Mouse (Mus musculus) heart, adult 9 months (tissue): ENCODE measurements around the gene Cfap161.

Source experiments
- DNase-seq, 2 experiments: peaks; one replicate each; pipeline ENCODE4 v3.0.0; 2022; ENCODE audit warnings: low spot score in 2 of 2

Gene Cfap161

DNA sequence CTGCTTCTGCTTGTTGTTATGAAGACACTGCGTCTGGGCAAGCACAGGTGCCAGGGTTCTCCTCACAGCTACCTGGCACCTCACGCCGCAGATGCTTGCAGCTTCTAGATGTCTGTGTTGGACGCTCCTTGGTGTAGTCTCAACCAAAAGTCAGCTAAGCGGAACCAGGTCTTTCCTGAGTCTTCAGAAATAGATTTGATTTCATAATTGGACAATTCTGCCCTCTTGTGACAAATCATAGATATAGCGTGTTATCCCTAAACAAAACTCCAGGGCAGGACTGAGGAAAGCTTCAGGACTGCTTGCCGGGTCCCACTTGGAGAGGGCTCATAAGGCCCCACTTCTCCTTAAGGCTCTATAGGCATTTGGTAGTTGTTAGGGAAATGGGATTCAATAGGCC lies 7.8 kb upstream of the Cfap161 start:
- DNase-seq, result peak; percentile 27 to 40

DNA sequence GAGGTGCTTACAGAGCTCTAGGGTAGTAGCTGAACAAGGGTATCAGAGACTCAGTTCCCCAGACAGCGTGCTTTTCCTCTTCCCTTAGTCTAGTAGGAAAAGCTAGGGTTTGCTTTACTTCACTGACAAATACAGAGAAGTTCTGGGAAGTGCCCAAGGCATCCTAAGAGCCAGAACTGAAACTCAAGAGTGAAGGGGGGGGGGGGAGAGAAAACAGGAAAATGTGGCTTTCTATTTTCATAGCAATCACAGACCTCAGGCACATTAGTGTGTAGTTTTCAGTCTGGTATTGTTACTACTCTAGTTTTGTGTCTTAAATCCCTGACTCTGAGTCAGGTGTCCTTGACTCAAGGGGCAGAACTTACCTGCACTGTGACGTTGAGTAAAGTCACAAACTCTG lies 7.3 kb upstream of the Cfap161 start:
- DNase-seq, result no peak

DNA sequence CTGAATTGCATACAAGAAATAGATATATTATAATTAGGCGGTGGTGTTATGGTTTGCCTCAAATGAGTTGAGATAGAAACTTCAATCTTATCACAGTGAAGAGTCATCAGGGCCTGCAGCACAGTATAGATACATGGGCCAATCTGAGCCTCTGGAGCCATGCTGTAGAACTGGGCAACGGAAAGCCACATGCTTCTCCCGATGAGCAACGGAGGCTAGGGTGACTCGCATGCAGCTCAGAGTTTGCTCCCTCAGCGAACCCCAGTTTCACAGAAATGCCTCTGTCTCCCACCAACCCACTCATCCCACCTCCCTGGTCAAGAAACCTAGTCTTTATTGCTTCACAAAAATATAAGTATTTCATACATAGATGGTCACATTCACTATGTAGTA lies 6.8 kb upstream of the Cfap161 start:
- DNase-seq, result no peak

DNA sequence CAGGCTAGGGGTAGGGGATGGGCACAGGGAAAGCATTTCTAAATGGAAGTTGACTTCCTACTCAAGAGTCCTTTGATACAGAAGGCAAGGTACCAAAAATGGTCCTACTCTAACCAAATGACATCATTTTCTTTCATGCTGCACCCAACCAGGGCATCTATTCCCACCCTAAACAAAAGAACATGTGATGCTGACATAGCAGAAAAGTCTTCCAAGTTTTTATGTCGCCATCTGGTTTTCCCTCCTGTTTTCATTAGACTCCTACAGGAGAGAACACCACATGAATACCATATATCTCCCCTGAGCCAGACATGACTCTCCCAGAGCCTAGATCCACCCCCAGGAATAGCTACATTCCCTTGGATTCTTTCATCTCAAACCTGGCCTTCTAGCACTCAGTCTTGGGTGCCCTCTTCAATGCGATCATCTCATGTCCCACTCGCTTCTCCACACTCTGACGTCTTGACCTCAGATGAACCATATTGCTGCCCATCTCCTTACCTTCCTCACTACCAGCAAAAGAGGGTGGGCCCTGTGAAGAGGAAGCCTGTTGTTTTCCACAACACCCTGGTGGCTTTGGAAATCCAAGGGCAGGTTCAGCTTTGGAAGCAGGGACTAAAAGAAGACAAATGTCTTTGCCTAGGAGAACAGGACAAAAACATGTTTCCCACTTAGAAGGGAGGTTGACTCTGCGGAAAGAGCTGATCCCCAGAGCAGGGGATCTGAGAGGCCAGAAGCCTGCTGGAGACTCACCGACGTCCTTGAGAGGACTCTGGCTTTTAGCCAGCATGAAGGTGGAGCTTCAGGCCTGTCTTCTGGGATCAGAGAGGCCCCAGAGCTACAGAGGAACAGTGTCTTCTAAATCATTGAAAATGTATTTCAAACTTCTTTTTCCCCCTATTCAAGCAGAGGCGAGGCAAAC lies 6.1 kb upstream of the Cfap161 start:
- no peak for DNase-seq

DNA sequence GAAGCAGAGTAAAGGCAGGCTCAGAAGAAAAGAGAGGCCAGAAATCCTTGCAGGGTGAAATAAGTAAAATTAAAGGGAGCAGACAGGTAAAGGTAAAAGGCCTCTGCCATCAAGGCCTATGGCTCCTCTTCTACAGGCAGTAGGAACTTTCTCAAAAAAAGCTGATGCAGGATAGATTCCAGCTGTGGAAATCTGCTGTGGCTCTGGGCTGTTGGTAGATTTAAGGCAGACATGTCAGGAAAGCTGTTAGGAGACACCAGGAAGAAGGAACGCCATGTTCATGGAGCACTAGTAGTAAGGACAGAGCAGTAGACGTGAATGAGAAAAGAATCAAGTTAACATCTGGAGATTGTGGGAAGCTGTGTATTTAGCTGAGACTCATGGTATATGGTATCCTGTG lies 5.4 kb upstream of the Cfap161 start:
- no peak for DNase-seq

DNA sequence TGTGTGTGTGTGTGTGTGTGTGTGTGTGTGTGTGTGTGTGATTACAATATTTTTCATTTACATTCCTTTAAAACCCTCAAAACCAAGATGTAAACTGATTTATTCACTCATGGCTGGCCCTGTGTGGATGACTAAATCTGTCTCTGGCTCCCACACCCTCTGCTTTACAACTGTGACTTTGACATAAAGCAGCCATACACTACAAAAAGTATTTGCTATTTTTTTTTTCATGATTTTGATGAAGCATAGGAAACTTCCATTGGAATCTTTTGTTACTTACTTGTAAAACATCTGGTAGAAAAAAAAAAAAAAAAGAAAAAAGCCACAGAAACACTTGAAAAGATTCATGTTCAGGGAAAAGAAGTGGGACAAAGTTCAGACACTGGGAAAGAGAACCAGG lies 3.3 kb upstream of the Cfap161 start:
- DNase-seq, result no peak

DNA sequence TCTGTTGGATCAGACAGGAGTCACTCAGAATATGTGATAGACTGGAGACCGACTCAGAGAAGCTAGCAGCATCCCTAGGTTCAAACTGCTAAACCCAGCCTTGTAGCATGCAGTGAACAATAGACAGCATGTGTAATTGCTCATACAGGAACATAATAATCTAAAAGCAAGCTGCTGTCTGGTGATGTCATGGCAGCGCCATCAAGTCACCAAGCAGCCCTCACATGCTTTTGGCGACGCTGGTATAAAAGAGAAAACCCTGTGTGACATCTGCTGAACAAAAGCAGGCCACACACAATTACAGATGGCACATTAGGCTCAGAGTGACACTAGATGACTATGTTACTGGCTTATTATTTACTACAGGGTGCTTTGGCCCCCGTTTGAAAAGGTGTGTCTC lies 1.5 kb upstream of the Cfap161 start:
- DNase-seq, result no peak

DNA sequence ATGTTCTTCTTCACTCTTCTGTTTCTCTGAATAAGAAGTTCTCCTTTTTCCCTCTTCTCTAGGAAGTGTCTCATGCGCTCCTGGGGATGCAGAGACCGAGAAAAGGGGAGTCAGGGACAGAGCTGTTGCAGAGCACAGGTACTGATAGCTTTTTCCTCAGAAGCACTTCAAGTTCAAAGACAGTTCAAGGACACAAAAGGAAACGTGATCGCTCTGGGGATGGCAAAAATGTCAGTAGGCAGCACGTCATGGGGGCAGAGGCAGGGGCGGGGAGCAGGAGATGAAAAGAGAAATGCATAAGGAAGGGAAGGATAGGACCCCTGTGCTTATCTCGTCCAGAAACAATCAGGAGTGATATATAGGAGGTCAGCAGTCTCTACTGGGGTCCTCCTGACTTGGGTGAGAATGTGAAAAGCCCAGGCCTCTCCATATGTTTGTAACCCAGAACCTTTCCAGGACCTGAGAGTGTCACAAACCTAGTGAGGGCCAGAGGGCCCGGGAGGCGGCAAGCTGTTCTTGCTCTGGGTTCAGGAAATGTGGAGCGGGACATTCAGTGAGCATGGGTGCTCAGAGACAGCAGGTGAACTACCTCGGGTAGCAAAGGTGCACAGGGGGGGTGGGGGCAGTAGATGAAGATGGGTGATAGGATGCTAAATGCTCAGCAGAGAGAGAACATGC lies 535 bp downstream of the Cfap161 start:
- no peak for DNase-seq

DNA sequence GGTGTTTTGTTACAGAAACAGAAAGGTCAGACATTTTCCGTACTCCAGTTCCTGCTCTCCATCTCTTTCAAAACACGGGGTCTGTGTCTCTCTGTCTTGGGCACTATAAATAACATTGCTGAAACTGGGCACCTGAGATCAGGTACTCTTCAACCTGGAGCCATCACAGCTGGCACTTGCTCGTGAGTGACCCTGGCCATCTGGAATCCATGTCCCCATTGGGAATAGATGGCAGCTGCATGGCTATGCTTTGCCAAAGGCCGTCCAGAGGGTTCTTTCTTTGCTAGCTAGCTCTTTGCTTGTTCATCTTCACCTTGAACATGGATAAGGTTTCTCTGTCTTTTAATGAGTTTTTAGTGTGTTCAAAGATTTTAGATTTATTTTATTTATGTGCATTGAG lies 13.8 kb downstream of the Cfap161 start:
- no peak for DNase-seq

DNA sequence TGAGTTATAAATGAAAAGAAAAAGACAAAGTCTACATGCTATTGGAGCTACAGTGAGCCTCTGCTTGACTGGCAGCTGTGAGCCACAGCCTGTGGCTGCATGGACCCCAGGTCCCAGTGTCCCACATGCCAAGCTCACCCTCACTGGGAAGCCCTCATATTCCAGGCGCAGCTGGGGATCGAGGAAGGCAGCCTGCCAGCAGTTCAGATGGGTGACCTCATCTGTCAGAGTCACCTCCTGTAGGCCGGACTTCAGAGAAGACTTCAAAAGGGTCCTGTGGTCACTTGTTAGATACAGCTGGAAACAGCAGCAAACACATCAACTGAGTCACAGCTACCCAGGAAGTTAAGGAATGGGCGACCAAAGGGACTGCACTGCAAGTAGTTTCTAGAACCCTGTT lies 14.7 kb downstream of the Cfap161 start:
- DNase-seq, result no peak

DNA sequence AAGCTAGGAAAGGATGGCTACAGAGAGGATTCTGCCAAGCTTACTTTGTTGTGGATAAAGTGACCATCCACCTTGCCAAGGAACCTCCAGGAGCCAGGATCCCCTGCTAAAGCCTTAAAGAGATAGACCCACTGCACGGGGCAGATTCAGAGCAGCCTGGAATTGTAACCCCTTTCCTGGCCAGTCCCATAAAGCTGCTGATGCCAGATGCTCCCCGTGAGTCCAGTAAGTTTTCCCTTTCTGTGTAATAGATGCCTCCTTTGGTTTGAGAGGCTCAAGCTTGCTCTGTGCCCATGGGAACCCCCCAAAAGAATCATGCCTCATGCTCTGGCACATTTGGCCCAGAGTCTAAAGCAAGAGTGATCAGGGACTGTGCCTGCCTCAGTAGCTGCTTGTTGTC lies 15.7 kb downstream of the Cfap161 start:
- DNase-seq, result no peak

DNA sequence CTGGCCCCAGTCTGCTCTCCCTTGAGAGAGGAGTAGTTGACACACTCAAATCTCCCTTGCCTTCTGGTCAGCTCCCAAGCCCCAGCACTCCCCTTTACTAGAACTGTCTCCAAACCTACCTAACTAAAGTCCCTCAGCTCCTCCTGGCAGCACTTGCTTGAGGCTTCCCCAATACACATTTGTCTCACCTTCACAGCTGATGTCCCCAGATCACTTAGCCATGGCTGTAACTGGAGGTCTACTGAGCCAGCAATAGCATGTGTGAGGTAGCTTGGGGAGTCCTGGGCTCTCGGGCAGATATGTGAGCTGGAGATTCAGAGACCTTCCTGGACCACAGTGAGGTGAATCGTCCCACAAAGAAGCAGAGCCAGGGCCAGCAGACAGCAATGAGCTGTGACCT lies 16.2 kb downstream of the Cfap161 start:
- no peak for DNase-seq

DNA sequence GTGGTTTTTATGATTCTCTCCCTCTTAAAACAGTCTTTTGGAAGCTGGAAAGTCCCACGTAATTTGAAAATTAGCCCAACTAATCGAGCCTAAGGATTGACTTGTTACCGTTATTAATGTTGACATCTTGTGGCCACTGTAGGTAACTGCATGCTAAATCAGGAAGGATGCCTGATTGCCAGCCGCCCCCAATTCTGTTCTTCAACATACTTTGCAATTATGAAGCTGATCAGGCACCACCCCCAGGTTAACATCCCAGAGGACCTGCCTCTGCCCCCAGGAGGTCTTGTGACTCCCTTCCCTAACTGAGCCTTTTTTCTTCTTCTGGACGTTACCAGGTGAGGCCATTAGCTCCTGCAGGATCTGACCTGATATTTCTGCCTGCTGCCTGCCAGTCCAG lies 20.0 kb downstream of the Cfap161 start:
- DNase-seq, result peak; percentile 27 to 31

DNA sequence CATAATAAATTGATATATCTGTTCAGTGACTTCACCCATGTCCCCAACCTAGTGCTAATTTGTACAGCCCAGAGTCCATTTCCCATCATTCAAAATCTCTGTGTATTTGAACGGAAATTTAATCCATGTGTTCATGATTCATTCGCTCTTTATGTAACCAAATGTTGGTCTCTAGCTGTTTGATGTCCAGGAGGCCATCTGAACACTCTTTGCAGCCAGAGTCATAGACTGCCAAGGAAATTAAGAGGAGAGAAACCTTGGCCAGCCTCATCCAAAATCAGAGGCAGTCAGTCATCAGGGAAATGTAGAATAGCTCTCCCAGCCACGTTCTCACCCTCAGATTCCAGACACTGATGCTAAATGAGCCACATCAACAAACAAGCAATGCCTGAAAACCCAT lies 31.0 kb downstream of the Cfap161 start:
- DNase-seq, result peak; percentile 45 to 61

DNA sequence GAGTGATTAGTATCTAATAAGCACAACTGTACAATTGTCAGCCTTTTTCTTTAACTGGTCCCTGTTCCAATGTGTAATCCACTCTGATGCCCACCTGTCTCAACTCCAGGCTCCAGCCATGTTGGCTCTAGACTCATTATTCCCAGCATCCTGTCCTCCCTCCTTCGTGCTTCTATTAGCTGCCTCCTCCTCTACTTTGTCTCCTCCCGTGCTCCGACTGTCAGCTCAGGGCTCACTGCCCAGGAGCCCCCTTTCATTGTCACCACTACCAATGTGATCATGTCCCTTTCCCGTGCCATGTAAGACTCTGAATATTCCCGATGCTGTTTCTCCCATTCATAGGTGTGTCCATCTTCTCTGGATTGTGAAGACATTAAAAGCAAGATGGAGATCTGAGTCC lies 32.3 kb downstream of the Cfap161 start:
- DNase-seq, result no peak

DNA sequence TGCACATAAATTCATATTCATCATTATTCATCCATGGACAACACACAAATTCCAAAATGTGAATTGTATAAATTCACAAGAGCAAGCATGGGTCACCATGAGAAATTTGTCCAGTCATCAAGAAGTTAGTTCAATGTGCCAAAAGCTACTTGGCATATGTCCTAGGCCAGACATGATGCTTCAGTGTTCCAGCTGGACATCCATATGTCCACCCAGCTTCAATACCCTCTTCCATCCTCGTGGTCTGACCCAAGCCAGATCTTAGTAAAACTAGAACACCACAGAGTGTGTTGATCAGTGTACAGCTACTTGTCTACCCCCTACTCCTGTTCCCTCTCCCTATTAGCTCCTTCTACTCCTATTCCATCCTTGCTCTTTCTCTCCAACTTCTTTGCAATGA lies 43.6 kb downstream of the Cfap161 start:
- no peak for DNase-seq

DNA sequence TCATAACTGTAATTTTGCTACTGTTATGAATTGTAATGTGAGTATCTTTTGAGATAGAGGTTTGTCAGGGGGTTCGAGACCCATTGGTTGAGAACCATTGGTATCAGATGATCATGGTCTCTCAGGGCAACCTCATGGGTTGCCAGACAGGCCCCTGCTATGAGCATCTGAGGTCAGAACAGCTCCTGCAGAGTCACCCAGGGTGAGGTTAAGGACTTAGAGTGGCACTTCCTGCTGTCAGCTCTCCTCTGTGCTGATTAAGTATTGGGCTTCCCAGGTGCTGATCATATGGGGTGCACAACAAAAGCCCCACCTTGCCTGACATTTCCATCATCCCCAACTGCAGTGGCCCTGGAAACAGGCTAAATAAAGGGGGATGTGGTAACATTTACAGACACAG lies 46.3 kb downstream of the Cfap161 start:
- DNase-seq, result no peak

DNA sequence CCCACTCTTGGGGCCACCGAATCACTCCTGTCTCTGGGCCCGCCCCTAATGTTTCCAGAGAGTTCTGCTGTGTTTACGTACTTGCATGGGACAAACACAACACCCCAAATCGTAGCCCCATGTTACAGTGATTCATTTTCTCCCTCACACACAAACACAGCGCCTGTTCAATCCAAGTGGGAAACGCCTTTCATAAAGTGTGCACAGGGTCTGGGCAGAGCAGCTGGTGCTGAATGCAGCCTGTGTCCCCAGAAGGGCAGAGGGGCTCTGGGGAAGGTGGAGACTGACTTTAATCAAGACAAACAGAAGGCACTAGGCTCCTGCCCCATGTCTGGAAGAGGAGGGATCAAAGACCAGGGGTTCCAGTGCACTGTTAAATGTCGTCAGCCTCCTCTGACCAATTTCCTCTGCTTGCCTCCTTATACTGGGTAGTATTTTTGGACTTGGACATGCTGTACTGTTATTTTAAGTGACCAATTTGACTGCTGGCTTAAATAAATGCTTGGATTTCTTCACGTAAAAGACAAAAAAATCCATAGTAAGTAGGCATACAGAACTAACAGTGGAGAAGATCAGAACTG lies 48.5 kb downstream of the Cfap161 start:
- DNase-seq, result no peak

DNA sequence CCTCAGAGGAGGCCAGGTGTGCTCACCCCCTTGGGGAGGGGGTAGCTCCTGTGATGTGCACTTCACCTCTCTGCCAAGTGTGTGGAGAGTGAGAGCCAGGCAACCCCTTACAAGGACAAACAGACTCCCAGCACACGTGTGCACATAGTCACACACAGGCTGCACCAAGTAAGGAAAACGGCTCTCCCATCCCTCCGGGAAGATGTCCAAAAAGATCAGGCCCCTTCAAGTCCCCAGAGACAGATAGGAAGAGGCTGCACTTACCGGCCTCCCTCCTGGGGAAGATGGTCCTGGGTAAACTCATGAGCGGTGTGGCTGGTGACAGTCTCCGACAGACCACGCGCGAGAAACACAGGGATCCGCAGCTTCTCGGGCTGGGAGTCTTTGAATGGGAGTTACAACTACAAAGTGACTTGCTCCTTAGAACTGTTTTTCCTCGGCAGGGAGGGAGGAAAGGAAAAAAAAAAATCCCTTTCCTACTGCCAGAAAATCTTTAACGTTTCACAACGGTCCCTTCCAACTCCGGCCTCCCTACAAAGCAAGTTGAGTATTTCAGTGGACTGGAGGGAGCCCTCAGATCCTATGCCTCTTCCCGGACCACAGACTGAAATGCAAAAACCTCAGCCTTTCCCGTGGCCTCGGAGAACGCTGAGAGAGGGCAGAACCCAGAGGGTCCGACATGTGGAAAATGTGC lies 49.1 kb downstream of the Cfap161 start, which contains the start of gene Il16:
Il16 (minus strand) TSS at position 314 of the 694 bp plus-strand sequence.
- DNase-seq, result peak; percentile 53 to 57

DNA sequence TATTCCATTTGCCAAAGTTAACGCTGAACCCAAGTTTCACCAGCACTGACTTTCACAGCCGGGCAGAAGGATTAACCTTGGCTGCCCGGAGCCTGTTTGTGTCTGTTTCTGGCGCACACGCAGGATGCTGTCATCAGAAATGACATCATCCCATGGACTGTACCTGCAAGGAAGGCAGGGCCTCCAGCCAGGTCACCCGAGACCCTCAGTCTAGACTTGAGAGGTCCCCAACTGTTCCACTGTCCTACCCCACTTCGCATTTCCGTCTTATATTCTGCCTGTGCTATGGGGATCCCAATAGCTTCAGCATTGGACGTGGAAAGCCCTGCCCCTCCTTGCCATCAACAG lies 49.6 kb downstream of the Cfap161 start:
- DNase-seq, result no peak

DNA sequence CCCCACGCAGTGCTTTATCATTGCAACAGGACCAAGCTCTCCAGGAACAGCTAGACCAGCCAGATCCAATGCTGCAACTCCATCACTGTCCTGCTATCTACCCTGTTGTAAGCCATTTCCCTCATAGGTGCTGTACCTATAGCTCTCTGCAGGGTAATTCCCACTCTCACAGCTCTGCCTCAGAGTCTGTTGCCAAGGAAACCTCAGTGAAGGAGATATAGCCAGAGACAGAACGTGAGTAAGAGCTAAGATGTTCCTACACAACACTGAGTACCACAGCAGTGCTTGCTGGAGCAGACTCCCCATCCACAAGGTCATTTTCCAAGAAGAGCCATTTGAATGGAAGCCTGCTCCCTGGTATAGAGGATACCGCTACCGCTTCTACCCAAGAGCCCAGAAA lies 50.4 kb downstream of the Cfap161 start:
- no peak for DNase-seq

DNA sequence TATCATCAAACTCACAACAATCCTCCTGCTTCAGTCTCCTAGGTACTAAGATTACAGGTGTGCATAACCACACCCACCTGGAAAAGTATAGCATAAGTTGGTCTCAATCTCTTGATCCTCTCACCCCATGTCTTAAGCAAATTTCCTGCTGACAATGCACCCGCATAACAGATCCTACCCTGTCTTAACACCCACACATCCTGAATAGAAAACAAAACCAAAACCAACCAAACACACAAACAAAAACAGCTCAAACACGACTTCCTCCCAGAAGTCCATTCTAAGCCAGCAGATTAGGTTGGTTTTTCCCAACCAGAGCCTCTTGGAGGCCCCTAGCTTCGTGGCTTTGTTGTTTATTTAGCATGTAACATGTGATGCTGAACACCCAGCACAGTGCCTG lies 52.0 kb downstream of the Cfap161 start:
- no peak for DNase-seq
